Mouse (Mus musculus) hindbrain, embryonic 10.5 days (tissue): ENCODE measurements around the gene Adcy4. TPM values are rescaled to one million over a fixed set of nuclear protein-coding genes. Genes with fewer than 3 reads are reported as not detected.

Experiments used
- DNase-seq: peaks from one replicate; pipeline ENCODE4 v3.0.0-alpha.2; 2017; ENCODE audit warnings: low spot score
- H3K27ac ChIP-seq: fragments of 300-500 bp; sonication (generic); 2 replicates; pipeline ENCODE4 v1.5.1; 2016; ENCODE audit warnings: mild to moderate bottlenecking, moderate library complexity
- H3K27me3 ChIP-seq: fragments of 300-500 bp; sonication (generic); 2 replicates; pipeline ENCODE4 v1.6.1; 2016; ENCODE audit warnings: mild to moderate bottlenecking; ENCODE audit not compliant: poor library complexity, insufficient read depth, severe bottlenecking
- H3K36me3 ChIP-seq: fragments of 300-500 bp; sonication (generic); 2 replicates; pipeline ENCODE4 v1.6.1; 2016; ENCODE audit warnings: mild to moderate bottlenecking, moderate library complexity
- H3K4me1 ChIP-seq: fragments of 300-500 bp; sonication (generic); replicated peaks from 2 replicates; pipeline ENCODE4 v1.6.1; 2016; ENCODE audit warnings: mild to moderate bottlenecking
- H3K4me3 ChIP-seq: fragments of 300-500 bp; sonication (generic); 2 replicates; pipeline ENCODE4 v1.5.1; 2016; ENCODE audit warnings: mild to moderate bottlenecking, moderate library complexity
- H3K9me3 ChIP-seq: fragments of 300-500 bp; sonication (generic); 2 replicates; pipeline ENCODE4 v1.6.1; 2016; ENCODE audit warnings: mild to moderate bottlenecking, moderate library complexity
- WGBS: fragments of 180-500 bp; shearing (Covaris S2); methylation state at CpG from one replicate; pipeline ENCODE4 v1.1.7; 2016; 5-methylcytosine and 5-hydroxymethylcytosine counted together
- polyA plus RNA-seq: library from polyadenylated mRNA; unstranded; fragments of >200 nt; fragmentation: Nextera tagmentation; extraction: Ambion mirVana; gene quantifications from 2 replicates; pipeline ENCODE4 v1.2.1, GENCODE M21; 2016

The Adcy4 gene
- 7.9 and 10.3 TPM in 2 replicates for polyA plus RNA-seq

GRCm38 (mm10) chr14:55783958-55784235, at the start of gene Adcy4:
Gene Adcy4, minus strand, starts transcription at chr14:55784095.
- peaks cover 44% of the 10 kb centered on the region for H3K4me1 ChIP-seq
- peak within 1 kb of the TSS; percentile 42 for H3K27ac ChIP-seq
- no peak for DNase-seq
- 4% methylated on average over 13 of the region's 13 CpGs for WGBS
- no peaks in the 10 kb centered on the region for H3K9me3 ChIP-seq
- H3K27me3 ChIP-seq: peaks cover 92% of the 10 kb centered on the region
- peak within 1 kb of the TSS; percentile 46 for H3K4me3 ChIP-seq
- no peaks in the 10 kb centered on the region for H3K36me3 ChIP-seq

DNA sequence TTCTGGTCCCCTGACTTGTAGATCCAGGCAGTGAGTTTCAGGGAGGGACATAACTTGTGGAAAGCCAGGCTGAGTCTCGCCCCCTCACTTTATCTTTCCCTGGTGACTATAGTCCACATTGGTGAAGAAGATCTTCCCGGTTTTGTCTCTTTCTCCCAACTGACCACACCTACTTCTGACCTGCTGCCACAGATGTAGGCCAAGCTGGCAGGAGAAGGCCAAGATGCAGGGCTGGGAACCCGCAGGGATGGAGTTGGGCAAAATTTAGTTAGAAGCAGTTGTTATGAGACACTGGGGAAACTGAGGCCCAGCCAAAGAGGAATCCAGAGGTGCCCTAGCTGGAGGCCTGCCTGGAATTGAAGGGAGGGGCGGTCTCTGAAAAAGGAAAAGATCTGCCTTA, 49.2 kb upstream of the Adcy4 start:
- 82% methylated on average over 4 of the region's 4 CpGs for WGBS
- Histone ChIP-seq H3K27me3 (peaks cover 7% of the 10 kb centered on the region), H3K27ac (no peak overlapping the region), H3K4me3 (no peak overlapping the region), H3K36me3 (peaks cover 29% of the 10 kb centered on the region), H3K9me3 (no peaks in the 10 kb centered on the region), H3K4me1 (peaks cover 29% of the 10 kb centered on the region)
- no peak for DNase-seq

DNA sequence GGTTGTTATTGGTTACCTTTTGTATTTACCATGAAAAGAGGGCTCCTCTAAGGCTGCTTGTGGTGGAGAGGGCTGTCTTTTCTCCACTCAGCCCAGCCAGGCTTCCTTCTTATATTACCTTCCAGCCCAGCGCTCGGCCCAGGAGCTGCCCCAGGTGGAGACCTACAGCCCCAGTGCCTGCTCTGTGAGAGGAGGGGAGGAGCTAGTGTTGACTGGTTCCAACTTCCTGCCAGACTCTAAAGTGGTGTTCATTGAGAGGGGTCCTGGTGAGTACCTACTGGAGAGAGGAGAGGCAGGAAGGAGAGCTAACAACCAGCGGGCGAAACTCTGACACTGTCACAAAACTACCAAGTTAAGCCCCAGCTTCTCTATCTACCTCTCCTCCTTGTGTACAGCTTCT, 46.4 kb upstream of the Adcy4 start:
- Histone ChIP-seq H3K27me3 (peaks cover 35% of the 10 kb centered on the region), H3K4me1 (peaks cover 49% of the 10 kb centered on the region), H3K4me3 (no peak overlapping the region), H3K36me3 (peaks cover 29% of the 10 kb centered on the region), H3K9me3 (no peaks in the 10 kb centered on the region), H3K27ac (no peak overlapping the region)
- DNase-seq: no peak
- 87% methylated on average over 4 of the region's 4 CpGs for WGBS

- Histone ChIP-seq H3K4me3 (no peak overlapping the region), H3K9me3 (no peaks in the 10 kb centered on the region), H3K27me3 (peaks cover 38% of the 10 kb centered on the region), H3K4me1 (peaks cover 52% of the 10 kb centered on the region), H3K27ac (no peak overlapping the region), H3K36me3 (peaks cover 29% of the 10 kb centered on the region)
- WGBS: 92% methylated on average over 16 of the region's 16 CpGs
- no peak for DNase-seq
Observed at GRCm38 (mm10) chr14:55829854-55830253, 46.0 kb upstream of the Adcy4 start.

GRCm38 (mm10) chr14:55828716-55829263, 44.9 kb upstream of the Adcy4 start:
- Histone ChIP-seq H3K36me3 (peaks cover 29% of the 10 kb centered on the region), H3K27me3 (peaks cover 38% of the 10 kb centered on the region), H3K9me3 (no peaks in the 10 kb centered on the region), H3K4me1 (peaks cover 56% of the 10 kb centered on the region), H3K27ac (peak overlapping the region; percentile 45), H3K4me3 (no peak overlapping the region)
- peak; percentile 30 for DNase-seq
- 39% methylated on average over 3 of the region's 3 CpGs for WGBS

- peak overlapping the region; percentile 96 for H3K27ac ChIP-seq
- H3K4me3 ChIP-seq: peak overlapping the region; percentile 70
- peaks cover 69% of the 10 kb centered on the region for H3K4me1 ChIP-seq
- 7% methylated on average over 41 of the region's 41 CpGs for WGBS
- peaks cover 38% of the 10 kb centered on the region for H3K27me3 ChIP-seq
- peaks cover 21% of the 10 kb centered on the region for H3K36me3 ChIP-seq
- no peaks in the 10 kb centered on the region for H3K9me3 ChIP-seq
- peak; percentile 57 for DNase-seq
Observed at GRCm38 (mm10) chr14:55826551-55827340, 42.9 kb upstream of the Adcy4 start.

DNA sequence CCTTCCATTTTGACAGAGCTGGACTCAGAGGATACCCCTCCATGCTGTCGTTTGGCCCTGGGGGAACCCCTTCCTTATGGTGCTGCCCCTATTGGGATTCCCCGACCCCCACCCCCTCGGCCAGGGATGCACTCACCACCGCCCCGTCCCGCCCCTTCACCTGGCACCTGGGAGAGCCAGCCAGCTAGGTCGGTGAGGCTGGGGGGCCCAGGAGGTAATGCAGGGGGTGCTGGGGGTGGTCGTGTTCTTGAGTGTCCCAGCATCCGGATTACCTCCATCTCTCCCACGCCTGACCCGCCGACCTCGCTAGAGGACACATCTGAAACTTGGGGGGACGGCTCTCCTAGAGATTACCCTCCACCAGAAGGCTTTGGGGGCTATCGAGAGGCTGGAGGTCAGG, 42.2 kb upstream of the Adcy4 start:
- Histone ChIP-seq H3K4me3 (peak overlapping the region; percentile 70), H3K36me3 (peaks cover 19% of the 10 kb centered on the region), H3K9me3 (no peaks in the 10 kb centered on the region), H3K4me1 (peaks cover 69% of the 10 kb centered on the region), H3K27ac (peak overlapping the region; percentile 96), H3K27me3 (peaks cover 38% of the 10 kb centered on the region)
- no peak for DNase-seq
- 2% methylated on average over 15 of the region's 15 CpGs for WGBS

GRCm38 (mm10) chr14:55825216-55826051, 41.5 kb upstream of the Adcy4 start:
- peaks cover 69% of the 10 kb centered on the region for H3K4me1 ChIP-seq
- under 1% methylated on average over 30 of the region's 37 CpGs for WGBS
- no peaks in the 10 kb centered on the region for H3K9me3 ChIP-seq
- H3K27ac ChIP-seq: peak overlapping the region; percentile 96
- peak overlapping the region; percentile 70 for H3K4me3 ChIP-seq
- DNase-seq: peak; percentile 74
- H3K27me3 ChIP-seq: peaks cover 38% of the 10 kb centered on the region
- peaks cover 12% of the 10 kb centered on the region for H3K36me3 ChIP-seq

- WGBS: 2% methylated on average over 32 of the region's 32 CpGs
- H3K9me3 ChIP-seq: no peaks in the 10 kb centered on the region
- DNase-seq: peak; percentile 68
Observed at GRCm38 (mm10) chr14:55824481-55825215, 40.8 kb upstream of the Adcy4 start.

GRCm38 (mm10) chr14:55824001-55824480, 40.1 kb upstream of the Adcy4 start:
- Histone ChIP-seq H3K27me3 (peaks cover 38% of the 10 kb centered on the region), H3K4me3 (peak overlapping the region; percentile 70), H3K4me1 (peaks cover 62% of the 10 kb centered on the region), H3K36me3 (no peaks in the 10 kb centered on the region), H3K27ac (peak overlapping the region; percentile 96), H3K9me3 (no peaks in the 10 kb centered on the region)
- DNase-seq: peak; percentile 72
- under 1% methylated on average over 10 of the region's 10 CpGs for WGBS

More at GRCm38 (mm10) chr14:55824481-55825215, 40.8 kb upstream of the Adcy4 start:
- Histone ChIP-seq H3K4me1 (peaks cover 68% of the 10 kb centered on the region), H3K4me3 (peak overlapping the region; percentile 70), H3K27me3 (peaks cover 38% of the 10 kb centered on the region), H3K36me3 (peaks cover 6% of the 10 kb centered on the region), H3K27ac (peak overlapping the region; percentile 96)

- H3K4me3 ChIP-seq: peak within 1 kb of the TSS; percentile 70
- H3K27me3 ChIP-seq: peaks cover 31% of the 10 kb centered on the region
- under 1% methylated on average over 43 of the region's 46 CpGs for WGBS
- peak within 1 kb of the TSS; percentile 96 for H3K27ac ChIP-seq
- DNase-seq: peak; percentile 95
- no peaks in the 10 kb centered on the region for H3K36me3 ChIP-seq
- H3K9me3 ChIP-seq: no peaks in the 10 kb centered on the region
- H3K4me1 ChIP-seq: peaks cover 53% of the 10 kb centered on the region
Observed at GRCm38 (mm10) chr14:55822991-55823762, 39.3 kb upstream of the Adcy4 start, which contains the start of gene Nfatc4. Gene Nfatc4, plus strand, starts transcription at chr14:55823144.
